ENCODE assay signal across 8 mouse cellular contexts in genomic region chr11:97986738-97987465, GRCm38 (mm10). TPM values are rescaled to one million over a fixed set of nuclear protein-coding genes. Genes with fewer than 3 reads are reported as not detected.
A peak's percentile ranks its signal among the peaks of the same experiment; 100 is the strongest.
DNase-seq lines count a peak whose midpoint lies in the region; ATAC-seq and TF ChIP-seq lines count a peak whose summit lies in the region.

No protein-coding gene starts in this region.

- H3K4me1 ChIP-seq in cortical plate, adult 2 months (ENCODE audit: control insufficient read depth, insufficient read depth, low read length): peaks cover 5% of the 10 kb centered on the region; the same call in 1 of the 2 replicates
- peaks cover 14% of the 10 kb centered on the region for H3K4me1 ChIP-seq in hindbrain, embryonic 14.5 days (replicated peaks; ENCODE audit: control insufficient read depth, insufficient read depth, low read length)
- peaks cover 26% of the 10 kb centered on the region for H3K4me1 ChIP-seq in midbrain, embryonic 15.5 days

- H3K9me3 ChIP-seq in hindbrain, embryonic 14.5 days (ENCODE audit: control insufficient read depth, low read length): no peaks in the 10 kb centered on the region
- H3K9me3 ChIP-seq in midbrain, embryonic 15.5 days: no peaks in the 10 kb centered on the region

- H3K4me3 ChIP-seq in layer of hippocampus, adult 2 months: peak overlapping the region; percentile 62
- peak overlapping the region; percentile 44 for H3K4me3 ChIP-seq in cortical plate, adult 2 months (ENCODE audit: insufficient read depth, low read length)
- H3K4me3 ChIP-seq in hindbrain, embryonic 14.5 days (replicated peaks; ENCODE audit: low read length): peak overlapping the region; percentile 82
- peak overlapping the region; percentile 98 for H3K4me3 ChIP-seq in midbrain, embryonic 15.5 days

- no peak for TF ChIP-seq CTCF in layer of hippocampus, adult 2 months (conservative IDR thresholded peaks at IDR 0.05)
- no peak for TF ChIP-seq CTCF in cortical plate, adult 2 months (IDR thresholded peaks at IDR 0.05; ENCODE audit: extremely low read depth, insufficient read depth, low read length)

- H3K4me2 ChIP-seq in hindbrain, embryonic 14.5 days (replicated peaks): peak overlapping the region; percentile 85
- peak overlapping the region; percentile 89 for H3K4me2 ChIP-seq in midbrain, embryonic 15.5 days

- H3K9ac ChIP-seq in hindbrain, embryonic 14.5 days: peak overlapping the region; percentile 58; the same call in 1 of the 2 replicates
- peak overlapping the region; percentile 40; the same call in 1 of the 2 replicates for H3K9ac ChIP-seq in midbrain, embryonic 15.5 days

- no peak for DNase-seq in layer of hippocampus, adult 2 months (ENCODE audit: low spot score in 2 of 2)
- no peak for DNase-seq in layer of hippocampus, adult 9-11 months
- no peak for DNase-seq in hindbrain, embryonic 14.5 days (ENCODE audit: low spot score)
- DNase-seq in layer of hippocampus, postnatal 14 days (ENCODE audit: low spot score in 2 of 2): no peak
- no peak for DNase-seq in urinary bladder, postnatal 14 days (ENCODE audit: low spot score)
- DNase-seq in urinary bladder, adult 18-20 months (ENCODE audit: low spot score in 2 of 2): no peak

- WGBS in hindbrain, embryonic 14.5 days: 33% methylated on average over 15 of the region's 17 CpGs
- WGBS in midbrain, embryonic 15.5 days: 30% methylated on average over 14 of the region's 17 CpGs

- no peaks in the 10 kb centered on the region for H3K36me3 ChIP-seq in hindbrain, embryonic 14.5 days (replicated peaks; ENCODE audit: control insufficient read depth, insufficient read depth)
- no peaks in the 10 kb centered on the region for H3K36me3 ChIP-seq in midbrain, embryonic 15.5 days (replicated peaks)

- ATAC-seq in hindbrain, embryonic 14.5 days (ENCODE audit: low FRiP score): no peak
- no peak for ATAC-seq in midbrain, embryonic 15.5 days (replicated peaks)

- H3K27me3 ChIP-seq in hindbrain, embryonic 14.5 days (ENCODE audit: control insufficient read depth, insufficient read depth, low read length): peaks cover 28% of the 10 kb centered on the region
- peaks cover 24% of the 10 kb centered on the region for H3K27me3 ChIP-seq in midbrain, embryonic 15.5 days (replicated peaks)

- no peak for TF ChIP-seq POLR2A in cortical plate, adult 2 months (IDR thresholded peaks at IDR 0.05; ENCODE audit: extremely low read depth, insufficient read depth, low read length)

- H3K27ac ChIP-seq in layer of hippocampus, adult 2 months: peak overlapping the region; percentile 95; the same call in 1 of the 2 replicates
- no peak overlapping the region for H3K27ac ChIP-seq in cortical plate, adult 2 months (ENCODE audit: insufficient read depth, low read length)
- no peak overlapping the region for H3K27ac ChIP-seq in hindbrain, embryonic 14.5 days
- H3K27ac ChIP-seq in midbrain, embryonic 15.5 days: peak overlapping the region; percentile 81; the same call in 1 of the 2 replicates

RNA-seq across cellular contexts. Expression of gene Plxdc1, which starts 0.7 kb away (rescaled TPM):
- 10 to 100 TPM in 1 of 2 experiments, 1 to 10 TPM in 1; 9.0 to 10.3 TPM for total RNA-seq in layer of hippocampus, adult 2 months (2021)
- polyA plus RNA-seq in cortical plate, adult 2 months (2012; rRNA removed): 28.6 and 29.2 TPM in 2 replicates
- polyA plus RNA-seq in hindbrain, embryonic 14.5 days (2014; fragmentation: Nextera tagmentation; extraction: Ambion mirVana): 0.90 and 1.1 TPM in 2 replicates
- polyA plus RNA-seq in midbrain, embryonic 15.5 days (2015; fragmentation: Nextera tagmentation; extraction: Ambion mirVana): 1.7 and 1.8 TPM in 2 replicates
- total RNA-seq in layer of hippocampus, postnatal 14 days (2021): 1 to 10 TPM; 7.9 to 9.6 TPM

RNA-seq across cellular contexts. Expression of gene Arl5c, which starts 9.1 kb away (rescaled TPM):
- 1 to 10 TPM; 1.4 to 1.7 TPM for total RNA-seq in layer of hippocampus, adult 2 months (2021)
- polyA plus RNA-seq in cortical plate, adult 2 months (2012; rRNA removed): 2.2 and 2.6 TPM in 2 replicates
- polyA plus RNA-seq in hindbrain, embryonic 14.5 days (2014; fragmentation: Nextera tagmentation; extraction: Ambion mirVana): 6.5 and 11.0 TPM in 2 replicates
- 9.5 and 10.8 TPM in 2 replicates for polyA plus RNA-seq in midbrain, embryonic 15.5 days (2015; fragmentation: Nextera tagmentation; extraction: Ambion mirVana)
- total RNA-seq in layer of hippocampus, postnatal 14 days (2021): 1 to 10 TPM; 1.5 to 1.6 TPM

RNA-seq across cellular contexts. Expression of gene Cacnb1, which starts 35.9 kb away (rescaled TPM):
- total RNA-seq in layer of hippocampus, adult 2 months (2021): 100 to 1,000 TPM; 139 to 142 TPM
- polyA plus RNA-seq in cortical plate, adult 2 months (2012; rRNA removed): 114 and 117 TPM in 2 replicates
- 40.0 and 40.3 TPM in 2 replicates for polyA plus RNA-seq in hindbrain, embryonic 14.5 days (2014; fragmentation: Nextera tagmentation; extraction: Ambion mirVana)
- 72.0 and 75.2 TPM in 2 replicates for polyA plus RNA-seq in midbrain, embryonic 15.5 days (2015; fragmentation: Nextera tagmentation; extraction: Ambion mirVana)
- total RNA-seq in layer of hippocampus, postnatal 14 days (2021): 100 to 1,000 TPM; 128 to 131 TPM

RNA-seq across cellular contexts. Expression of gene Rpl19, which starts 39.6 kb away (rescaled TPM):
- total RNA-seq in layer of hippocampus, adult 2 months (2021): 100 to 1,000 TPM; 615 to 621 TPM
- 880 and 901 TPM in 2 replicates for polyA plus RNA-seq in cortical plate, adult 2 months (2012; rRNA removed)
- 614 and 694 TPM in 2 replicates for polyA plus RNA-seq in hindbrain, embryonic 14.5 days (2014; fragmentation: Nextera tagmentation; extraction: Ambion mirVana)
- 622 and 634 TPM in 2 replicates for polyA plus RNA-seq in midbrain, embryonic 15.5 days (2015; fragmentation: Nextera tagmentation; extraction: Ambion mirVana)
- 100 to 1,000 TPM; 532 to 602 TPM for total RNA-seq in layer of hippocampus, postnatal 14 days (2021)

Comparison
In these comparisons a context has a peak if more than half of its experiments do, and no peak if none do; other contexts are left out.
1. H3K27ac ChIP-seq: peak in layer of hippocampus, adult 2 months (single experiment) and midbrain, embryonic 15.5 days (single experiment); none in cortical plate, adult 2 months (single experiment) and hindbrain, embryonic 14.5 days (single experiment).
2. H3K4me3 ChIP-seq: peak in every context shown above with its lines; median percentile 98 in midbrain, embryonic 15.5 days; 82 in hindbrain, embryonic 14.5 days; 62 in layer of hippocampus, adult 2 months; 44 in cortical plate, adult 2 months.
3. RNA of gene Plxdc1, which starts 0.7 kb away (polyA plus RNA-seq): 28.6 to 29.2 TPM in cortical plate, adult 2 months; 1.7 to 1.8 TPM in midbrain, embryonic 15.5 days and 0.90 to 1.1 TPM in hindbrain, embryonic 14.5 days; every median in the first group is over 10 times any median in the second.